Mouse (Mus musculus): ENCODE data around the gene Ror2. TPM values are rescaled to one million over a fixed set of nuclear protein-coding genes. Genes with fewer than 3 reads are reported as not detected.

The Ror2 gene
- polyA plus RNA-seq (2015; fragmentation: Nextera tagmentation; extraction: Ambion mirVana) = 3.6 and 4.9 TPM in 2 replicates

GRCm38 (mm10) chr13:53285756-53286361 lies at the start of gene Ror2:
Gene Ror2 (minus strand): TSS chr13:53286124.

Other genes starting within 250 kb of the Ror2 start
- 13.1 and 16.5 TPM in 2 replicates for gene Sptlc1, start 91.3 kb upstream of the Ror2 start, polyA plus RNA-seq (2015; fragmentation: Nextera tagmentation; extraction: Ambion mirVana)
- gene Msx2, start 186.9 kb upstream of the Ror2 start, polyA plus RNA-seq (2015; fragmentation: Nextera tagmentation; extraction: Ambion mirVana) = 0.13 and 0.26 TPM in 2 replicates

Measured in skeletal muscle tissue, postnatal 0 days (tissue).